Mouse (Mus musculus): ENCODE data around the gene Hist3h2a. TPM values are rescaled to one million over a fixed set of nuclear protein-coding genes. Genes with fewer than 3 reads are reported as not detected.

The Hist3h2a gene
- polyA plus RNA-seq, 1 experiment from 2014 or later, result 11.3 TPM

DNA sequence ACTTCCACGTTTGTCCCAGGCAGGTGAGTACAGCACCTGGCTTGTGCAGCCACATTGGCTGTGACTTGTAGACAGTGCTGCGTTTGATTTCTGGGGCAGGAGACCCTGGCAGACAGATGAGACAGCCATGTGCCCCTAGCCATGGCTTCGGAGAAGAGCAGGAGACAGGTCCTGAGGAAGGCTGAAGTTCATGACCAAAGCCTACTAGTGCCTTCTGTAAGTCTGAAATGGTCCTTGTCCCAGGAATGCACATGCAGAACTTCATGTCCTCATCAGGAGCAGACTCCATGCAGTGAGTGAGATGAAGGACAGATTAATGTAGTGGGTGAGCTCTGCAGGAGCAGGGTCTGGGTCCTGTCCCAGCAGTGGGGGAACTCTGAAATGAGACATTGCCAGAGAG lies 37.4 kb downstream of the Hist3h2a start:
- peaks cover 39% of the 10 kb centered on the region for H3K27me3 ChIP-seq (ENCODE audit: low read depth, poor library complexity, severe bottlenecking)

DNA sequence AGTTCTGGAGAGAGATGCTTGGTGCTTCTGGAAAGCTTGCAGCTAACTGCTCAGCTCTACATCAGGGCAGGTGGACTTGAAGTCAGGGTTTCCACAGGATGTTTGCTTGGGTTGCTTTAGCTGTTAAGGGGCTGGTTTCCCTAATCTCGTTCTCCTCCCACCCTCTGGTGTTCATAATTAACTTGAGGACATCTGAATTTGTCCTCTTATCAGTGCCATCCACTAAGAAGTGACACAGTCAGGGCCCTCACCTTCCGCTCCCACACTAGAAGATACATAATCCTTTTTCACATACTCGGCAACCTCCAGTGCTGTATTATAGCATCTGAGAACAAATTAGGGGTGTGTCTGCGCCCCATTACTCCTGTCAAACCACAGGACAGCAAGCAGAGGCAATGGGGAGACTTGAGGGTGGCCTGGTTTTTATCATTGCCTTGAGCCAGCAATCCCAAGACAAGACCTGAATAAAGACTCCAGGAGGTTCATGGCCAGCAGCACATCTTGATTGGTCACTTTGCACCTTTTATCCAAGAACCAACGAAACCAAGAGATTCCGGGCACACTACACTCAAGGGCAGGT lies 38.7 kb downstream of the Hist3h2a start:
- no peak overlapping the region for H3K27ac ChIP-seq
- 81% methylated on average over 6 of the region's 6 CpGs for WGBS
- H3K36me3 ChIP-seq, result peaks cover 29% of the 10 kb centered on the region
- no peaks in the 10 kb centered on the region for H3K9me3 ChIP-seq (replicated peaks)
- peaks cover 43% of the 10 kb centered on the region for H3K27me3 ChIP-seq (ENCODE audit: low read depth, poor library complexity, severe bottlenecking)
- H3K4me3 ChIP-seq, result no peak overlapping the region
- DNase-seq (ENCODE audit: low spot score), result no peak
- peaks cover 8% of the 10 kb centered on the region for H3K4me1 ChIP-seq

More for the DNA sequence above, 37.4 kb downstream of the Hist3h2a start:
- Histone ChIP-seq H3K4me3 (no peak overlapping the region), H3K4me1 (peaks cover 8% of the 10 kb centered on the region), H3K27ac (no peak overlapping the region), H3K9me3 (replicated peaks) (no peaks in the 10 kb centered on the region), H3K36me3 (peaks cover 42% of the 10 kb centered on the region)
- 82% methylated on average over 3 of the region's 3 CpGs for WGBS
- DNase-seq (ENCODE audit: low spot score), result no peak

- H3K27ac ChIP-seq, result 0 out of 2 replicates have a peak overlapping the region, but pooled peaks have one; percentile 15
- H3K4me1 ChIP-seq, result peaks cover 13% of the 10 kb centered on the region
Observed at GRCm38 (mm10) chr11:58994337-58994826, 39.9 kb downstream of the Hist3h2a start.

DNA sequence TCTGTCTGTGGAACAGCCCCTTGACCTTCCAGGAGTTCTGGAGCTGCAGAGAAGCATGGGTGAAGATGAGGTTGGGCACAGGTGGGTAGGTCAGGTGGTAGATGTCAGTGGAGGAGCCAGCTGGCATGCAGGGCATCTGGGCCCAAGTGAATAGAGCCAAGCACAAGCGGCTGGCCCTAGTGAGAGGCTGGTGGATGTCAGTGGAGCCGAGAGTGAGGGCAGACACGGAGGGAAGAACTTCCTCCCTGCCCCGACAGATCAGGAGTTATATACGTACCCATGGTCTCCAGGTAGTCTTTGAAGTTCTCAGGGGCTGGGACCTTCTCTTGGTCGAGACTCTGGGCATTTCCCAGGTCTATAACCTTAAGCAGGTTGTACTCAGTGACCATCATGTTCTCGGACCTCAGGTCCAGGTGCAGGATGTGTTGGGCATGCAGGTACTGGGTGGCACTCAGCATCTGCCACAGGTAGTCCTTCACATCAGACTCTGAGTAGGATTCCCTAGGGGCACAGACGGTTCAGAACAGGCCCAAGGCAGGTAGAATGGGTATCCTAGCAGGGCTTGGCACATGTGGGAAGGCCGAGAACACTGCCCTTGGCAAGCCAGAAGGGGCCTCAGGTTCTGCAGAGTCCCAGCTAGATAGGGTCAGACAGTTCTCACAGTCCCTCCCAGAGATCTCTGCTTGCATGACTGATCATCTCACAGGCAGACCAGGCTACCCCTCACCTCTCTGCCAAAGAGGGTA lies 40.7 kb downstream of the Hist3h2a start:
- no peak overlapping the region for H3K27ac ChIP-seq
- peaks cover 43% of the 10 kb centered on the region for H3K27me3 ChIP-seq (ENCODE audit: low read depth, poor library complexity, severe bottlenecking)
- H3K36me3 ChIP-seq, result peaks cover 9% of the 10 kb centered on the region
- no peaks in the 10 kb centered on the region for H3K9me3 ChIP-seq (replicated peaks)
- no peak for DNase-seq (ENCODE audit: low spot score)
- H3K4me1 ChIP-seq, result peaks cover 13% of the 10 kb centered on the region
- 75% methylated on average over 9 of the region's 9 CpGs for WGBS
- no peak overlapping the region for H3K4me3 ChIP-seq

More at GRCm38 (mm10) chr11:58994337-58994826, 39.9 kb downstream of the Hist3h2a start:
- peak; percentile 77 for DNase-seq (ENCODE audit: low spot score)
- peaks cover 17% of the 10 kb centered on the region for H3K36me3 ChIP-seq
- H3K4me3 ChIP-seq, result peak overlapping the region; percentile 47
- no peaks in the 10 kb centered on the region for H3K9me3 ChIP-seq (replicated peaks)
- peaks cover 43% of the 10 kb centered on the region for H3K27me3 ChIP-seq (ENCODE audit: low read depth, poor library complexity, severe bottlenecking)
- 4% methylated on average over 35 of the region's 35 CpGs for WGBS

GRCm38 (mm10) chr11:58995807-58996370 lies 41.4 kb downstream of the Hist3h2a start:
- peaks cover 43% of the 10 kb centered on the region for H3K27me3 ChIP-seq (ENCODE audit: low read depth, poor library complexity, severe bottlenecking)

DNA sequence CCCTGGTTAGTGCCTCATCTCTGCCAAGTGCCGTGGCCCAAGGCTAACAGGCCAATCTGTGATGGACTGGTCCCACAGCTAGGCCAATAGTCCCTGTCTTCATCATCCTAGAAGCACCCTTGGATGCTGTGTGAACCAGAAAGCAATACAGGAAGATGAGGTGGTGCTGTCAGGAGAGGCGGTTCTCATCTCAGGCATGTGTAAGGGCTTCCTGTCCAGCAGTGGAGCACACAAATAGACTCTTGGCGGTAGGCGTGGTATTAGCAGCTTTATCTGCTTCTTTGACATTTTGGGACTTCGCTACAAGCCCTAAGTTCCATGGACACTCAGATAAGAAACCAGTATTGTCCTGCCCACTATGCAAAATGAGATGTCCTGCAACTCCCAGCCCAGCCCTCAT lies 43.1 kb downstream of the Hist3h2a start:
- no peaks in the 10 kb centered on the region for H3K9me3 ChIP-seq (replicated peaks)
- no peak overlapping the region for H3K27ac ChIP-seq
- H3K27me3 ChIP-seq (ENCODE audit: low read depth, poor library complexity, severe bottlenecking), result peaks cover 43% of the 10 kb centered on the region
- DNase-seq (ENCODE audit: low spot score), result no peak
- H3K4me1 ChIP-seq, result peaks cover 13% of the 10 kb centered on the region
- no peaks in the 10 kb centered on the region for H3K36me3 ChIP-seq
- no peak overlapping the region for H3K4me3 ChIP-seq
- WGBS, result 85% methylated on average over 5 of the region's 5 CpGs

More at GRCm38 (mm10) chr11:58995807-58996370, 41.4 kb downstream of the Hist3h2a start:
- peaks cover 2% of the 10 kb centered on the region for H3K36me3 ChIP-seq
- peaks cover 13% of the 10 kb centered on the region for H3K4me1 ChIP-seq
- no peak overlapping the region for H3K27ac ChIP-seq
- DNase-seq (ENCODE audit: low spot score), result no peak
- no peak overlapping the region for H3K4me3 ChIP-seq
- no peaks in the 10 kb centered on the region for H3K9me3 ChIP-seq (replicated peaks)
- WGBS, result 60% methylated on average over 12 of the region's 12 CpGs

DNA sequence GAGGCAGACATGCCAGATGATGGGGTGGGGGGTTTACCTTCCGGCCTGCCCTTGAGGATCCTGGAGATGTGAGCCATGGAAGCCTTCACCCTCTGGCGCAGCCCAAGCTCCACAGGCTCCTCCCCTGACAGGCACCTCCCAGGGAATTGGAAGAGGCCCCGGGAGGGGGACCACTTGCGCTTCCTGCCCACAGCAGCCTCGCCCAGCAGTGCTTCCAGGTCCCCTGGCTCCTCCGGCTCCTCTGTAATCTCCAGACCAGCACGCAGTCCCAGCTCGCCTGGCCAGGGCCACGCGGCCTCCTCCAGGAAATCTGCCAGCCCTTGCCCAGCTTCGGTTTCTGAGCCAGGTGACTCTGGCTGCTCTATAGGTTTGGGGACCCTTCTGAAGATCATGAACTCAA lies 44.7 kb downstream of the Hist3h2a start:
- H3K4me1 ChIP-seq, result peaks cover 12% of the 10 kb centered on the region

GRCm38 (mm10) chr11:58999830-59000229 lies 45.3 kb downstream of the Hist3h2a start:
- H3K4me3 ChIP-seq, result no peak overlapping the region
- no peaks in the 10 kb centered on the region for H3K36me3 ChIP-seq
- peaks cover 6% of the 10 kb centered on the region for H3K4me1 ChIP-seq
- H3K27me3 ChIP-seq (ENCODE audit: low read depth, poor library complexity, severe bottlenecking), result peaks cover 23% of the 10 kb centered on the region
- 84% methylated on average over 6 of the region's 6 CpGs for WGBS
- no peak overlapping the region for H3K27ac ChIP-seq
- no peaks in the 10 kb centered on the region for H3K9me3 ChIP-seq (replicated peaks)
- DNase-seq (ENCODE audit: low spot score), result no peak

More for the DNA sequence above, 44.7 kb downstream of the Hist3h2a start:
- Histone ChIP-seq H3K4me3 (no peak overlapping the region), H3K9me3 (replicated peaks) (no peaks in the 10 kb centered on the region), H3K27me3 (ENCODE audit: low read depth, poor library complexity, severe bottlenecking) (peaks cover 30% of the 10 kb centered on the region), H3K27ac (peak overlapping the region; percentile 30; the same call in 1 of the 2 replicates), H3K36me3 (no peaks in the 10 kb centered on the region)
- WGBS, result 52% methylated on average over 11 of the region's 11 CpGs
- no peak for DNase-seq (ENCODE audit: low spot score)

DNA sequence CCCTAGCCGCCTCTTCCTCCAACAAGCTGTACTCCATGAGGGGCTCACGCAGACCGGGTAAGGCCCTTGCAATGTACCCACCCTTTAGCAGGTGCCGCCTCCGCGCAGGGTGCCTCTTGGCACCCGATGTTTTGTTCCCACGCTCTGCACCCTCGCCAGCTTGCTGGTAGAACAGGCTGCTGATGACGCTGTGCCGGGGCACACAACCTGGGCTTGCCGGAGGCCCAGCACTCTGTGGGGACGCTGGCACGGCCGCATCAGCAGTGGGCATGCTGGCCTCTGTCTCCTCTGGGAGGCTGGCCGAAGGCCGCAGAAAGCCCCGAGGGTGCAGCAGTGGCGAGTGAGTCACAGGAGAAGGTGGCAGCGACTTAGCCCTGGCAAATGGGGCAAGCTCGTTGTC lies 46.1 kb downstream of the Hist3h2a start:
- H3K9me3 ChIP-seq (replicated peaks), result no peaks in the 10 kb centered on the region
- no peaks in the 10 kb centered on the region for H3K36me3 ChIP-seq
- peaks cover 6% of the 10 kb centered on the region for H3K4me1 ChIP-seq
- H3K4me3 ChIP-seq, result no peak overlapping the region
- 90% methylated on average over 21 of the region's 21 CpGs for WGBS
- no peak overlapping the region; the same call in 1 of the 2 replicates for H3K27ac ChIP-seq
- peaks cover 15% of the 10 kb centered on the region for H3K27me3 ChIP-seq (ENCODE audit: low read depth, poor library complexity, severe bottlenecking)
- no peak for DNase-seq (ENCODE audit: low spot score)

DNA sequence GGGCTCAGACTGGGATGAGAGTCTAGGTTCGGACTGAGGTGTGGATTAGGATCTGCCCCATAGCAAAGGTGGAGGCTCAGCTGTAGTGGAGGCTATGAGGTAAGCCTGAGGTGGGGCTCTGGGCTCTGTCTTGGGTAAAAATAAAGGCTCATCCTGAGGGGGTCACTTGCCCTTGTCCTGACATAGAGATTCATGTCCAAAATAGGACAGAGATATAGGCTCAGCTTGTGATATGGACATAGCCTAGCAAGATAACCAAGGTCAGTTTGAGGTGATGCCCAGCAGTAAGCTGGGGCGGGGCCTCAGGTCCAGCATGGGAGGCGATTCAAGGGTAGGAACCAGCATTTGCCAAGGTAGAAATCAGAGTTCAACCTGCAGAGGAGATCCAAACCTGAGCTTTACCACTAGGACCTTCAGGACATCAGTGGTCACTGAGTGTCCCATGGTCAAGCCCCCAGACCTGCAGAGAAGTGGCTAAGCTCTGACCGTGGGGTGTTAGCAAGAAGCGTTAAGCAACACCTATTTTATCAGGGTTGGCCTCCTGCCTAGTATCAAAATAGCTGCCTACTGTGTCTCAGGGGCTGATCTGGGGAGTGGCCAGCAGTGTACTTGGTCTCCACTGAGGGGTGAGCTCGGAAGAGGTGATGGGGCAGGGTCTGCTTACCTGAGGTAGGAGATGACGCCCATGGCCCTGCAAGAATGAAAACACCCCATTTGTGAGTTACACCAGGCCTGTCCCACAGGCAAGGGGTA lies 48.0 kb downstream of the Hist3h2a start:
- no peak overlapping the region for H3K27ac ChIP-seq

More for the DNA sequence above, 48.0 kb downstream of the Hist3h2a start:
- peaks cover 6% of the 10 kb centered on the region for H3K4me1 ChIP-seq
- DNase-seq (ENCODE audit: low spot score), result no peak
- no peaks in the 10 kb centered on the region for H3K9me3 ChIP-seq (replicated peaks)
- H3K4me3 ChIP-seq, result no peak overlapping the region
- 77% methylated on average over 7 of the region's 7 CpGs for WGBS
- H3K36me3 ChIP-seq, result no peaks in the 10 kb centered on the region
- peaks cover 4% of the 10 kb centered on the region; the same call in 1 of the 2 replicates for H3K27me3 ChIP-seq (ENCODE audit: low read depth, poor library complexity, severe bottlenecking)
